Mouse (Mus musculus) ovary, postnatal 10 days (tissue): ENCODE data around the gene L3mbtl4.

Experiments used
- DNase-seq: peaks from one replicate; pipeline ENCODE4 v3.0.0; 2022; ENCODE audit warnings: low spot score

Gene L3mbtl4

DNA sequence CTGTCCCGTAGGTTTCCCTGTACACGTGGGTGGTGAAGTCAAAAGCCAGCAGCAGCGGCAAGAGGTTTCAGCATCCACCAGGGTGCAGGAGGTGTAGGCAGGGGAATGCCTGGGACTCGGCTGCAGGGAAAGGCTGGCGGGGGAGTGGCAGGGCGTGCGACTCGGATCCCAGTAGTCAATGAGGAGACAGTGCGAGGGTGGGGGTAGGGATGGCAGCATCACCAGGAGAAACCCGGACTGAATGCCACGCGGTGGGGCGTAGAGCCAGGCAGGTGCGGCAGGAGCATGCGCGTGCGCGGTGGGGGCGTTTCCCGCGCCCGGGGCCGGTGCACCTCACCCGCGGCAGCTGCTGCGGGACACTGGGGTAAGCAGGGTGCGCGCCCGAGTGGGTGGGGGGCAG lies at the start of gene L3mbtl4:
L3mbtl4 (plus strand) TSS at position 271 of the 400 bp plus-strand sequence.
- no peak for DNase-seq

DNA sequence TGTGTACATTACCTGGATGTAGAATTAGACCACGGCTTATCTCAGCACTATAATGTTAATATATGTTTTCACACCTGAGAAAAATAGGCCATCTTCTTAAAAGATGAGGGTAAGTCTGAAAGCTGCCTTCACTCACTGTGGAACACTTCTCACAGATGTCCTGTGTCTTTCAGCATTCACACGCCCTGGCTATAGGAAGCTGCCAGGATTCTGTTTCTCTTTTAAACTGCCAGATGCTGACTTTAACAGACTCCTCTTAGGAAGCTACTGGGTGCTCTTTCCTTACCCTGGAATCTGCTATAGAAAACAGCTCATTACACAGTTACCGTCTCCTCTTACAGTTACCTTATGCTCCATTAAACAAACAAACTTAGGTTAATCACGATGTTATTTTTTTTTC lies 43.1 kb upstream of the L3mbtl4 start:
- DNase-seq: no peak

DNA sequence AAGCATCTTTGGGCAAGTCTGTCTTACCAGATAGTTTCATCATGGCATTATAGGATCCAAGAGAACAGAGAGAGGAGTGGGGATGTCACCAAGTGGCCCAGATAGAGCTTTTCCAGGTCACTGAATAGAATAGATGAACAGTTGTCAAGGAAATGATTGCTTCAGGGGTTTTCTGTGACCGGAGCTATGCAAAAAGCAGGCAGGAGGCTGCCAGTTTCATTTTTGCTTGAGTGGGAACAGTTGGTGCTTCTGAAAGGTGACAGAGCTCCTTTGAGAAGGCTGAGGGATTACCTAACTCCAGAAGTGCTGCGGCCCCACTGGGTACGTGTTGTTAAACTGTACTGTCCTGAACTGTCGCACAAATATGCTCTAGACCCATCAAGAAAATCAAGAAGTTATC lies 38.2 kb upstream of the L3mbtl4 start:
- DNase-seq: no peak

DNA sequence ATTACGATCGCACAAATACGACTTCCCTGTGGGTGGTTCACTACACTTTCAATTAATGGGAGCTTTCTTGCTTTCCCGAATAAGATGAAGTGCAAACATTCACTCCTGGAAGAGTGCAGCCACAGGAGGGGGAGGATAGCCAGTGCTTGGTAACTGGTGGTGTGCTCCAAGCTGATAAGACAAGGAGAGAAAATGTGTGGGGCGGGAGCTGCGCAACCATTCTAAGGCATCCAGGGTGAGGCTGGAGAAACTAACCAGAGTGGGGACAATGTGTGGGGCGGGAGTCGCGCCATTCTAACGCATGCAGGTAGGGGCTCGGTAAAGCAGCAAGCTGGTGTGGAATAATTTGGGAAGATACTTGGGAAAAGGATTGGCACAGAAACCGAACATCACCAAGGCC lies 36.6 kb upstream of the L3mbtl4 start:
- DNase-seq: no peak

DNA sequence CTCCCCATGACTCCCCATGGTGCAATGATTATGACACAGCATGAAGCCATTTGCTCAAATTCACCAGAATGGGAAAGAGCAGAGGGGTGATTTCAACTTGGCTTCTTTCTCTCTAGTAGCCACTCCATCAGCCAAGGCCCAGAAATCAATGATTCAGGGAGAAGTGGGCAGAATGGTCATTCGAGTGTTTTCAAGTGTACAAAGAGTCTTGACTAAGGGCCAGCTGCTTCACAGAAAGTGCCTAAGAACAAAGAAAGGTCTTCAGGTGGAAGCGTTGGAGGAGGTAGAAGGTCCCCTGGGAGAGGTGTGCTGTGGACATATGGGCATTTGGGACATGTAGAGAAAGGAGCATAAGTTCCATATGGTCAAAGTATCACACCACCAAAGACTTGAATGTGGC lies 33.4 kb upstream of the L3mbtl4 start:
- DNase-seq: no peak

DNA sequence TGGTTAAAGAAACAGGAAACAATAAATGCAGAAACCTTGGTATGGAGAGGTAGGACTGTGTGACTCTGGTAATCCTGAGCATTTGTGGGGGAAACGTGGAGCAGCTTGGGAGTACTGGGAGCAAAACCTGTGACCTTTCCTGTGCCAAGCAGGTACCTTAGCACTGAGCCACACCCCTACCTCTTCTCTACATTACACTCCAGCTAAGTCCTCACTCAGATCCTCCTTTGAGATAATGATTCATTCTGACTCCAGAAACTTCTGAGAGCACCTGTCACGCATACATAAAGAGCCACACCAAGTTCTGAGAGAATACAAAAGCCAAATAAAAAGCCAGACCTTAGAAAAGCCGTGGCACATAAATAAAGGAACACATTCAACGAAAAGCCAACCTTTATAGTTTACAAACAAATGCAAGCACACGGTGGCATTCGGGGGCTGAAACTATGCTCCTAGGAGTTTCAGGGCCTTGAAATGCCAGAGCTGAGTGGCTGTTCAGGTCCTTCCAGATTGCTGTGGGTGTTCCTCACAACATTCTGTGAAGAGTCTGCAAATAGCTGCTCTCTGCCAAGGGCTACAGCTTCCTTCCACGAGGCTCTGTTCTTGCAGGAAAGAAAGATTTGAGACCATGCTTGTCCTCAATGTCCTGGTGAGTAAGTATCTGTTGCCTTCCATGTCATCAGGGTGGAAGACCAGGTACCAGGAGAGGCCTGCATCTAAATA lies 8.6 kb upstream of the L3mbtl4 start:
- DNase-seq: no peak

DNA sequence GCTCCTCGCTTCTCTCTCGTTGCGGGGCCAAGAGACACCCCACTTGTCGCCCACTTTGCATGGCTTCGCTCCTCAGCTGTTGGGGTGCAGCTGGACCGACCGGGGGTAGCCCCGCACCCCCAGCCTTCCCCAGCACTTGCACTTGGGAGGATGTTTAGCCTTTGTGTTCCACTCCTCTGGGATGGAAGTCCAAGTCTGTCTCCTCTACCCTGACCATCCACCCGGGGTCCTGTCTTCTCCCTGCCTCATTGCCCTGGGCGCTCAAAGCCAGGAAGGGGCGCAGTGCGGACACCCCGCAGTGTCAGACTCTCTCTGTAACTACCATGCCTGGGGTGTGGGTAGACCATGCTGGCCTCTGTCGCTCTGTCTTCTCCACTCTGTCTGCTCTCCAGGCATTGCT lies 357 bp downstream of the L3mbtl4 start:
- no peak for DNase-seq

DNA sequence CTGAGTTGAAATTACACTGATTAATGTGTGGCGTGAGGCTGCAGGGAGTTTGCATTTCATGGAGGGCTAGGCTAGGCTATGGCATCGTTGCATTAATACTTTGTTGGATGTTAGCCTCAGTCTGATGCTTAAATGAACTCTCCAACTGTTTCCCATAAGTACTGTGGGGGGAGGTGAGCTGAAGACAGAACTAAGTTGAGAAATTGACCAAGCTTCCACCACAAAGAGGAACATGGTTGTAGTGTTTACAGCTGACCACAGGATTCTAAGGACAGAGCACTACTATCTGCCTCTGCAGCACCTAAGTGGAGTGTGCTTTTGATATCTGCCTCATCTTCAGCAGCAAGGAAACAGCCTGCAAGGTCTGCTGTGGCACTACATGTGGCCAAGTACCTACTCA lies 1.5 kb downstream of the L3mbtl4 start:
- DNase-seq: no peak

DNA sequence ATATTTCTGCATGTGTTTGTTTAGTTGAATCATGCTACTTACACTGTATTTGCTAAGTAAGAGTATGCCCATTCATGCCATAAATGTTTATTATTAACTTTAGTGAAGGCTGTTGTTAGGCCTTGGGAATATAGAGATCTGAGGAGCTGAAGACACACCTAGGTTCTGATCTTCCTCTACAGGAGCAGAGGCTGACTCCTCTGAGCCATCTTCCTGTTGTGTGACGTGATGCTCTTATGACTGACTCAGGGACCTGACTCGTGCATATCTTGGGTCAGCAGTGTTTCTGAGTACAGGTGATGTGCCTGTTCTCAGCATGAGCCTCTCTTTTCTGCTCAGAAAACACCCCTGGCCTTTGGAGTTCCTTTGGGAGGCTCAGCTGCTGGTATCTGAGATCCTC lies 7.3 kb downstream of the L3mbtl4 start:
- DNase-seq: no peak

DNA sequence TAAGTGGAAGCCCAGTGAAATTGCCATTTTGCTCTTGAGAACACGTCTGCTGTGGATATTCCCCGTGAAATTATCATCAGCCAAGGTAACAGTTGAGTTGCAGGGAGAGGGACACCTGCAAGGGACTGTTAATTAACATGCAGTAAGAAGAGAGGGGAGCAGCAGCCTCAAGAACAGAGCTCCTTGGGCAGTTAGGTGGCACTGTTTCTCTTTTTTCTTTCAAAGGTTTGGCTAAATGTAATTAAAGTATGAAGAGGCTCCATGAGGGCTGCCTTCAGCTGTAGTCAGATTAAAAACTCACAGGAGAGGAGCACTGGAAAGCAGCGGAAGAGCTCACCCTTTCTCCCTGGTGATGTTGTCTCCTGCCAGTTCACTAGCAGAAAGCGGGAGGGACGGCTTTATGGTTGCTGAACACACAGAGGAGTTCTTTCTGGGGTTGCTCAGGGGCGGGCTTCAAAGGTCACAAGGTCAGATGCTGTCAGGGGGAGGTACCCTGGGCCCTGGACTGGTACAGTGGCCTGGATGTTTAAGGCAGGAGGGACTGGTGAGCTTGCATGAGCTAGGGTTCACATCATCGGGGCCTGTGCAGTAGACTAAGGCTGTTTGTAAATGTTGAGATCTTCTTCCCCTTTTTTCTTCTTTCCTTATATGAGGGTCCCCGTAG lies 11.7 kb downstream of the L3mbtl4 start:
- no peak for DNase-seq

DNA sequence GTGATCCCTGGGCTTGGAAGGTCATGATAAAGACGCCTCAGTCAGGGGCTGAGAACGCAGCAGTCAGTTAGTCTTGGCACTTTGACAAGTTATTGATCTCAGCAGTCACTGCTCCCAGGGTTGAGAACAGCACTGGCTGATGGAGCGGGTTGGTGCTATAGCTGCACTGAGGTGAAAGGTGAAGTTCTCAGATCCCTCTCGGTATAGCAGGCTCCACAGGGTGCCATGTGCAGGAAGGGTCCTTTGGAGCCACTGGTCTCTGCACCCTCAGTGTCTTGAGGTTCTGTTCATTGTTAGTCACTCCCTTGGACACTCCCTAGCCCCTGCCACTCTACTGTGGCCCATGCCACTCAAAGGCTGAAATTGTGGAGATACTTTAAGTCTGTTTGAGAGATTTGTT lies 14.5 kb downstream of the L3mbtl4 start:
- no peak for DNase-seq

DNA sequence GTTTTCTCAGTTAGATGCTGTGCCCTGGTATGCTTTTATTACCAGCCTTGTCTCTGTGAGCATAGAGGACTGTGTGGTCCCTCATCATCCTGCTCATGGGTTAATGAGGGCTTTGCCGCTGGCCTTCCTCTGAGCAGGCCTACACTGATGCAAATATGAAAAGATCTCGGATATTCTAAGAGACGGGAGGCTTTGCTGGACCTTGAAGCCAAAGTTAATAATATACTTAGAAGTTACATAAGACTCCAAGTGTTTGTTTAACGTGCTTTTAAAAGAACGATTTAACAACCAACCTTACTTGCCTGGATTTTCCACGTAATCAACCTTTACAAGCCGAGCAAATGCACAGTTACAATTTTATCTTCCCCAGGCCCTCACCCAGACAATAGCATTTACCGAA lies 15.1 kb downstream of the L3mbtl4 start:
- DNase-seq: no peak

DNA sequence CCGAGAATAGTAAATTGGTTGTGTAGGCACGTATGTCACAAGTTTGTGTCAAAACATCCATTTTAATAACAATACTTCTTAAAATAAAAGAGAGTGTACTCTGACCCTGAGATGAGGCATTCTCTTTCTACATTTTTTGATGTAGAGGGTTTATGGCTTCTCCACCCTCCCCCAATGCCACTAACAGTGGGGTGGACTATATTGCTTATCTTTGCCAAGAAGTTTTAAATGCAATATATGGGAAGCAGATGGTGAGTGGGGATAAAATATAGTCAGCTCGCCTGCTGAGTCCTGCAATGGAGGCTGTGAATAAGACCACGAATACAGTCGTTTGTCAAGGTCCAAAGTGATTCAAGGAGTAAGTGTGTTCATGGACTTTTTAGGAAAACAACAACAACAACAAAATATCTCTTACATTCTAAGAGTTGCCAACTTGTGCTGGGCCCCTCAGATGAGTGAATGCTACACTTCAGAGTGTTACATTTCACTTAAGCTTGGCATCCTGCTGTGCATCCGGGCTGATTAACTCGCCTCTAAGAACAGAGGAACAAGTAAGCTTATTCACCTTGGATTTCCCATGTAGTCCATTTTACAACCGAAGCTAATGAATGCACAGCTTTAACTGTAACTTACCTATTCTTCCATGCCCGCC lies 18.2 kb downstream of the L3mbtl4 start:
- DNase-seq: no peak

DNA sequence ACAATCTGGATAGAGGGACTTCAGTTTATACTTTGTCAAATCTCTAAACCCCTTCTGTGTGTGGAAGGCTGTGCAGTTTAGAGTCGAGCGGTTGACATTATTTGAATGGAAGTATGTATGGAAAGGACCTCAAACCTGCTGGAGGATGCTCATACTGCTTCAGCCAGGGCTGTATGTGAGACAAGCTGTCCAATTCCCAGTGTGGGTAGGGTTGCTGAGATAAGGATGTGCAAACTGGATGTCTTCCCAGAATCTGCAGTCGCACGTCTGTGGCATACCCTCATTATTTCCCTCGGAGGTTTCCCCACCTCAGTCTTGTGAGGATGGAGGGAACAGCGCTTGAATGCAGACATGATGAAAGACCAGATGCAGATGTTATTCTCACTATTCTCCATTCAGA lies 34.8 kb downstream of the L3mbtl4 start:
- no peak for DNase-seq

DNA sequence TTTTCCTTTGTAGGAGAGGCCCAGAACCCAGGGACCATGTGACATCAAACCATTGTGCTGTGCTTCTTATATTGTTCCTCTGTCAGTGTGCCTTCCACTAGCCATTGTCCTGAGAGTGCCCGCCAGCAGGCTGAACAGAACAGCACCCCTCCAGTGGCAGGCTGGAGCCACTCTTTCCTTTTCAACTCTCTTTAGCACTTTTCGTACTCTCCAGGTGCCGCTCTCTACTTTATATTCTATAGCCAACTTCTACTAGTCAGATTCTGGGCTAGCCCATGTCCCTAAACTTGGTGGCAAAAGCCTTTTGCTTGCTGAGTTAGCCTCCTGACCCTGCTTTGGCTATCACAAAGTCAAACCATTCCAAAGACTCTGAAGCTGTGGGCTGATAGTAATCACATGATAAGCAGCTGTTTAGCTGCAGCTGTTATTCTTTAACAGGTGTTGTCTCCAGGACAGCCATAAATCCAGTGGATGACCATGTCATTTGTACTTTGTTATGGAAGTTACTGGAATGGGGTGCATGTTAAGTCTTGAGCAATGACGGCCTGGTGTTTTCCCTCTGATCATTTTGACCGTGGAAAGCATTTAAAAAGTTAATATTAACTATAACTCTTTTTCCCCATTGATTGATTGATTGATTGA lies 38.8 kb downstream of the L3mbtl4 start:
- no peak for DNase-seq

DNA sequence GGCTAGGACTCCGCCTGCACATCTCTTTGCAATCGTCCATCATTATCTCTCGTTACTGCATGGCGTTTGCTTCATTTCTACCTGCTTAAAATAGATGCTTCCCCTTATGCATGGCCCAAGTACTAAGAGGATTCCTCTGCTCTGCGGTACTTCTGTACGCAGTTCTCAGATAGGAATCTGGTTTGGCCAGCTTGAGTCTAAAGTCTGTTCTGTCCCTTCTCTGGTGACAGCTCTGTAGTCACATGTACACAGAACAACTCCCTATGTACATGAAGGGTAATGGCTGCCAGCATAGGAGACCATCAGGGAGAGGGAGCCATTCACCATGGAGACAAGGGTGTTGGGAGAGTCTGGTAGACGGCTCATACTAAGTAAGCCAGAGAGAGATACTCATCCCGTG lies 47.3 kb downstream of the L3mbtl4 start:
- DNase-seq: no peak

DNA sequence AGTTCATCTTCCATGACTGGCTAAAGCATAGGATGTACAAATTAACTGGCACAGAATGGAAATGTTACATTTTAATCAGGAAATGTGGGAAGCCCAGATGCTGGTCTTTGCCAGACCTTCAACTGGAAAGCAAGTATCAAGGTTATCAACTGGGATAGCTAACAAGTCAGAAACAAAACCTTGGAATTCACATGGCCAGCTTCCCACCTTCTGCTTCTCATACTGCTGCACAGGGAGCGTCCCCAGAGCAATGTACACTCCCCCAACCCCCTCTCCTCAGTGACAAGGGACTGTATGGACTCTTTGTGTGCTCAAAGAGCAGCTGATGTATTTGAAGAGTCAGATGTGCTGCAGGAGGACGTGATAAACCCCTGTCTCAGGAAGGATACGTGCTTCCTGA lies 49.0 kb downstream of the L3mbtl4 start:
- DNase-seq: no peak

DNA sequence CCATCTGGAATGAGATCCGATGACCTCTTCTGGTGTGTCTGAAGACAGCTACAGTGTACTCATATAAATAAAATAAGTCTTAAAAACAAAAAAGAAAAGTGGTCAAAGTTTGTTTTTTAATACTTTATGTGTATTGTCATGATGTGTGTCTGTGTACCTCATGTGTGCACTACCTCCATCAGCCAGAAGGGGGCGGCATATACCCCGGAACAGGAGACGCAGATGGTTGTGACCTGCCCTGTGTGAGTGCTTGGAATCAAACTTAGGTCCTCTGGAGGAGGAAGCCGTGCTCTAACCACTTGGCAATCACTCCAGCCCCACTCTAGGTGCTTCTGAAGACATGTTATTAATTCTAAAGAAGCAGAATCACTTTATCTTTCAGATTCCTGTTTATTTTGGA lies 58.6 kb downstream of the L3mbtl4 start:
- no peak for DNase-seq

DNA sequence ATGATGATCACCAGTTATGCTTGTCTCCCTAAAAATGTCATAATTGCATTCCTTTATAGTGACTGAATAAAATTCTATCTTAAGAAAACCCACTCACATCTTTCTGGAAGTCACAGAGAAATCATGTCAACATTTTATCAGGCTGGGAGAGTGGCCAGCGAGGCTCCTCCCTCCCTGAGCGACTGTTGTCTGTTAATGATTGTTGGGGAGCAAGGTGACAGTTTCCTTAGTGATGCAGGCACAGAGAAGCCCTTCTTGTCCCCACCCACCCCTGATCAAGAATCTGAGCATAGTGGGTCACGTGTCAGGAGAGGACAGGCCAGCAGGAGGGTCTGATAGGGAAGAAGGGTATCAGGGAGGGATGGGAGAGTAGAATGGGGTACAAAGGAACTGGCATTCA lies 59.8 kb downstream of the L3mbtl4 start:
- DNase-seq: no peak

DNA sequence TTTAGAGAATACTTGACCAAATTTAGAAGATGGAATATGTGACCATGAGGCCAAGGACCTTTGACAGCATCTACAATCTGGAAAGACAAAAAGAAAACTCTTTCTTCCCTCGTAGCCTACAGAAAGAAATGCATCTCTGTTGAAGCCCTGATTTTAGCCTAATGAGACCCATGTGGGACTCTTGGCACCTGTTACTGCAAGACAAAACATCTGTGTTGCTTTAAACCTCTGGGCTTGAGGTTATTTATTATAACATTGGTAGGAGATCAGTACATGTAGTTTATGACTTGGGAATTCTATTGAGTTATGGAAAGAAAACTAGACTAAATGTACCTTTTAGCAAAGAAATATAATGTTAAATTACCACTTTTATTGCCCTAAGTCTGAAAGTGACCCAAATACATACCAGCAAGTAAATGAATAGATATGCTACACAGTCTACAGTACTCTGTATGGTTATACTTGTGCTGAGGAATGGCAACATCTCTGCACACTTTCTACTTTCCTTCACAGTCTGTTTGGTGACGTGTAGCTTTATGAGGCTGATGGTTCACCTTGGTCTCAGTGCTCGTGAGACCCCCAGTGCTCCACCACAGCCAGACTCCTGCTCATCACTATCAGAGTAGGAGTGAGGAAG lies 65.4 kb downstream of the L3mbtl4 start:
- no peak for DNase-seq

DNA sequence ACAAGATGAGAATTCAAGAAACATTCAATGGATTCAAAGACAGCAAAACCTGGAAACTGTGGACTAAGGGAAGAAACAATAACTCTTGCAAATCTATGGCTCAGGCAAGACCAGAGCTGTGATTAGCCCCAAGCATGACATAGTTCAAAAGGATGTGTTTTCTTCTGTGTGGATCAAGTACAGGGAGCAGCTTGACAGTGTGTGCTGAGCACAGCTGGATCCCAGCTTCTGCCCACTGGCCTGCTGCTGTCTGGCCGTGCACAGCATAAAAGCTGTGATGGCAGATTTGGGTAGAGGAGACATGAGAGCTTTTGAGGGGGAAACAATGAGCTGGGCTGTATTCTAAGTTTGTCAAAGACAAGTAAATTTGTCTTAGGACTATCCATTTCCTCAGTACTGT lies 84.1 kb downstream of the L3mbtl4 start:
- DNase-seq: no peak

DNA sequence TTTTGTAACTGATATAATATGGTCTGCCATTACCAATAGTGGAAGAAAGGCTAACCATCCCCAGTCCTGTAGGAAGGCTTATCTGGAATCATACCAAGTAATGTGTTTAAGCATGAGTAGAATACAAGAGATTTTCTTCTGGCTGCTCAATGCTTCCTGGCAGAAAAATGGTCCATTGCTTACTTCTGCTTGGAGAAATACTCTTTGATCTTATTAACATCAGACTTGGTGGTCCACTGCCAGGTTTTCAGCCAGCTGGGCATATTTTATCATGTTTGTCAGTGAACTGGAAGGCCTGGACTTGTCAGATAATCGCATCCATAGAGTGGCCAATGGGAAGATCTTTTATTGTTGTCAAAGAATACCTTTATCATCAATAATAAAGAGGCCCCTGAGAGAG lies 97.5 kb downstream of the L3mbtl4 start:
- DNase-seq: no peak

DNA sequence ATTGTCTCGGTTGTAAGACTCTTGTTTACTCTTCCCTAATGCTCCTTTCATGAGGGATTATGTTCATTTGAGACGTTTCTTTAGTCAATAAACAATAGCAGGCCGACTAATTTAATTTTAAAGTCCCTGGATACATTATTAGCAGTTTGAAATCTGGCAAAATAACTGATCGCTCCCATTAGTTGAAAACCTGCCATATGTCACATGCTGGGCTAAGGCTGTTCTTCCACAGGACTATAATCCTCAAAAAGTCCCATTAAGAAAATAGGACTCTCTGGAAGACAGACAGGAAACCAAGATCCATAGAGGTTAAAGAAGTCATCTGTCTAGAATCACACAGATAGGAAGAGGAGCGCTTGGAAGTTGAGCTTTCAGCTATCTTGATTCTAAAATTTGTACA lies 114.9 kb downstream of the L3mbtl4 start:
- DNase-seq: no peak
